Comparison of ENCODE assay signal across 1 mouse cellular context in the genomic region with DNA sequence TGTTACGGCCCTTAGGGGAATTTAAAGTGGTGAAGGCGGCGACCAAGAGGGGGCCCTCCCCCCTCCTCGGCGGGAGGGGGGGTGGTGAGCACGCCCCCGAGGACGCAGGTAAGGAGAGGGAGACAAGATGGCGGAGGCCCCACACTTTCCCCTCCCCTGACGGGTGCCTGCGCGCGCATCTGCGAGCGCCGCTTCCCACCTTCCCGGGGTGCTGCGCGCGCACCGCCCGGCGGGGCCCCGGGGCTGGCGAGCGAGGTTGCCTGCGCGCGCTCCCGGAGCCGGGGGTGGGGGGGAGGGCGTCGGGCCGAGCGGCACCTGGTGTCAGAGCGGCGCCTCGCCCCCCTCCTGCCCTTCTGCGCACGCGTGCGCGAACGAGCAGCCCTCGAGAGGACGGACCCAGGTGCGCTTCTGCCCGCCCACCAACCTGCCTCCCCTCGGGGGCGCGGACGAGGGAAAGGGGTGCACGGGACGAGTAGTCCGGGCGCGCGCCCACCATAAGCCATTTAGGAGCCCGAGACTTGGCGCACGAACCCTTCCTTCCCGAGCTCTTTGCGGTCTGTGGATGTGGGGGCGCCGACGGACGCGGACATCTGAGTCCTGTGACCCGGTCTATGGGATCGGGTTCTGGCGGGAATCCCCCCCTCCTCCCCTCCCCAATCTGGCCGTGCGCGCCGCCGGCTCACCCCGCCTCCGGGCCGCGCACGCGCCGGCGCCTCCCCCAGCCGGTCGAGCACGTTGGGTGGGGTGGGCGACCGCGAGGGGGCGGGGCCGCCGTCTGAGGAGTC.
A peak's percentile ranks its signal among the peaks of the same experiment; 100 is the strongest.
TF ChIP-seq lines count a peak whose summit lies in the region.

No protein-coding gene starts in this region.

TF ChIP-seq in CH12.LX, 34 proteins besides CTCF, POLR2A, EP300 and RAD21:
- TF ChIP-seq JUN (IDR thresholded peaks at IDR 0.05; ENCODE audit: insufficient read depth, low read depth, low read length) = no peak
- no peak for TF ChIP-seq PAX5 (IDR thresholded peaks at IDR 0.05; ENCODE audit: low read length)
- no peak for TF ChIP-seq RCOR1 (conservative IDR thresholded peaks at IDR 0.05; ENCODE audit: low read depth, low read length)
- TF ChIP-seq JUND (conservative IDR thresholded peaks at IDR 0.05; ENCODE audit: low read depth, low read length) = no peak
- TF ChIP-seq MXI1 (IDR thresholded peaks at IDR 0.05; ENCODE audit: low read depth, low read length) = peak; percentile 73
- no peak for TF ChIP-seq USF1 (IDR thresholded peaks at IDR 0.05; ENCODE audit: low read depth, low read length)
- no peak; the same call in none of the 2 replicates for TF ChIP-seq SIN3A (IDR thresholded peaks at IDR 0.05; ENCODE audit: low read length)
- TF ChIP-seq USF2 (conservative IDR thresholded peaks at IDR 0.05; ENCODE audit: low read depth, low read length) = no peak
- no peak for TF ChIP-seq MAX (IDR thresholded peaks at IDR 0.05; ENCODE audit: low read length)
- TF ChIP-seq E2F4 (IDR thresholded peaks at IDR 0.05; ENCODE audit: insufficient replicate concordance, low read depth, low read length) = 0 out of 2 replicates have a peak, but pooled peaks have one; percentile 0
- TF ChIP-seq SMC3 (IDR thresholded peaks at IDR 0.05; ENCODE audit: low read depth, low read length) = no peak
- no peak; the same call in 1 of the 2 replicates for TF ChIP-seq HCFC1 (IDR thresholded peaks at IDR 0.05; ENCODE audit: low read depth, low read length)
- no peak for TF ChIP-seq NELFE (IDR thresholded peaks at IDR 0.05; ENCODE audit: low read depth, low read length)
- TF ChIP-seq NRF1 (IDR thresholded peaks at IDR 0.05; ENCODE audit: low read depth, low read length) = peak; percentile 86
- TF ChIP-seq IRF4 (IDR thresholded peaks at IDR 0.05; ENCODE audit: low read depth, low read length) = 0 out of 2 replicates have a peak, but pooled peaks have one; percentile 13
- TF ChIP-seq KAT2A (IDR thresholded peaks at IDR 0.05; ENCODE audit: insufficient replicate concordance, low read length) = no peak
- peak; percentile 59 for TF ChIP-seq BHLHE40 (IDR thresholded peaks at IDR 0.05; ENCODE audit: low read depth, low read length)
- peak; percentile 52; the same call in 1 of the 2 replicates for TF ChIP-seq TCF12 (IDR thresholded peaks at IDR 0.05; ENCODE audit: low read depth, low read length)
- no peak for TF ChIP-seq ELF1 (IDR thresholded peaks at IDR 0.05; ENCODE audit: low read depth, low read length)
- no peak for TF ChIP-seq ZNF384 (IDR thresholded peaks at IDR 0.05; ENCODE audit: low read depth, low read length)
- peak; percentile 96 for TF ChIP-seq MAZ (IDR thresholded peaks at IDR 0.05; ENCODE audit: low read depth, low read length)
- no peak for TF ChIP-seq ETS1 (conservative IDR thresholded peaks at IDR 0.05; ENCODE audit: low read depth, low read length)
